Mouse (Mus musculus): ENCODE measurements around the gene Spag7. TPM values are rescaled to one million over a fixed set of nuclear protein-coding genes. Genes with fewer than 3 reads are reported as not detected.
A peak's percentile ranks its signal among the peaks of the same experiment; 100 is the strongest.

The Spag7 gene
- polyA plus RNA-seq, 1 experiment from 2014 or later: 156 TPM

GRCm38 (mm10) chr11:70630129-70630528 is 39.1 kb downstream of the Spag7 start:
- no peak for ATAC-seq (ENCODE audit: low FRiP score, low read depth)
- WGBS: 69% methylated on average over 7 of the region's 7 CpGs

GRCm38 (mm10) chr11:70629557-70629956 is 39.7 kb downstream of the Spag7 start:
- Histone ChIP-seq H3K27ac (replicated peaks) (no peak overlapping the region), H3K4me3 (no peak overlapping the region), H3K36me3 (no peaks in the 10 kb centered on the region), H3K4me2 (replicated peaks) (no peak overlapping the region), H3K9me3 (no peaks in the 10 kb centered on the region), H3K4me1 (no peaks in the 10 kb centered on the region), H3K27me3 (no peaks in the 10 kb centered on the region; the same call in 1 of the 2 replicates), H3K9ac (replicated peaks) (no peak overlapping the region)
- 60% methylated on average over 5 of the region's 5 CpGs for WGBS
- ATAC-seq (ENCODE audit: low FRiP score, low read depth): no peak

More at GRCm38 (mm10) chr11:70630129-70630528, 39.1 kb downstream of the Spag7 start:
- Histone ChIP-seq H3K9me3 (no peaks in the 10 kb centered on the region), H3K4me3 (no peak overlapping the region), H3K36me3 (no peaks in the 10 kb centered on the region), H3K9ac (replicated peaks) (no peak overlapping the region), H3K4me1 (no peaks in the 10 kb centered on the region), H3K27ac (replicated peaks) (no peak overlapping the region), H3K4me2 (replicated peaks) (no peak overlapping the region), H3K27me3 (no peaks in the 10 kb centered on the region; the same call in 1 of the 2 replicates)

DNA sequence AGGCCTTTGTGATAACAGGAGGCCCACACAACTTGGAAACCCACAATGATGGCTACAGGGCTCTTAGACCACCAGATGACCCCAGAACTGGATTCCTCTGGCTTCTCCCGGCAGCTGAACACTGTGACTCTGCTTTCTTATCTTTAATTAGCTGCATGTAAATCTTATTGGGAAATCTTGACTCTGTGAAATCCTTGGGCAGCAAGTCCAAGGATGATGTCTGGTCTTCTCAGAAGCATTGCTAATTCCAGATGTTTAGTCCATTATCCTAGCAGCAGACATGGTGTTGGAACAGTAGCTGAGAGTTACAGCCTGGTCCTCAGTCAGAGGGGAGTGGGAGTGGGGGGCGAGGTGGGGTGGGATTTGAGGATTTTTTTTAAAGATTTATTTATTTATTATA is 40.8 kb downstream of the Spag7 start:
- Histone ChIP-seq H3K27me3 (peaks cover 4% of the 10 kb centered on the region; the same call in 1 of the 2 replicates), H3K4me3 (no peak overlapping the region), H3K36me3 (no peaks in the 10 kb centered on the region), H3K9ac (replicated peaks) (no peak overlapping the region), H3K27ac (replicated peaks) (no peak overlapping the region), H3K4me2 (replicated peaks) (no peak overlapping the region), H3K9me3 (no peaks in the 10 kb centered on the region), H3K4me1 (no peaks in the 10 kb centered on the region)
- WGBS: 82% methylated on average over 2 of the region's 2 CpGs
- ATAC-seq (ENCODE audit: low FRiP score, low read depth): no peak

- no peaks in the 10 kb centered on the region for H3K4me1 ChIP-seq
- H3K4me2 ChIP-seq (replicated peaks): no peak overlapping the region
- H3K27me3 ChIP-seq: peaks cover 4% of the 10 kb centered on the region; the same call in 1 of the 2 replicates
- no peak overlapping the region for H3K4me3 ChIP-seq
- ATAC-seq (ENCODE audit: low FRiP score, low read depth): no peak
- no peaks in the 10 kb centered on the region for H3K36me3 ChIP-seq
- no peak overlapping the region for H3K27ac ChIP-seq (replicated peaks)
- H3K9me3 ChIP-seq: no peaks in the 10 kb centered on the region
- H3K9ac ChIP-seq (replicated peaks): no peak overlapping the region
- 70% methylated on average over 4 of the region's 4 CpGs for WGBS
Measured at GRCm38 (mm10) chr11:70626877-70627276, 42.3 kb downstream of the Spag7 start.

- Histone ChIP-seq H3K27ac (replicated peaks) (no peak overlapping the region), H3K4me3 (no peak overlapping the region), H3K9ac (replicated peaks) (no peak overlapping the region), H3K9me3 (no peaks in the 10 kb centered on the region), H3K4me2 (replicated peaks) (no peak overlapping the region), H3K27me3 (peaks cover 4% of the 10 kb centered on the region; the same call in 1 of the 2 replicates), H3K4me1 (no peaks in the 10 kb centered on the region), H3K36me3 (no peaks in the 10 kb centered on the region)
- WGBS: 55% methylated on average over 4 of the region's 4 CpGs
- ATAC-seq (ENCODE audit: low FRiP score, low read depth): no peak
Measured at GRCm38 (mm10) chr11:70625473-70625872, 43.7 kb downstream of the Spag7 start.

- H3K27me3 ChIP-seq: peaks cover 4% of the 10 kb centered on the region; the same call in 1 of the 2 replicates
- no peak overlapping the region for H3K9ac ChIP-seq (replicated peaks)
- no peaks in the 10 kb centered on the region for H3K9me3 ChIP-seq
- H3K4me3 ChIP-seq: no peak overlapping the region
- 87% methylated on average over 10 of the region's 10 CpGs for WGBS
- H3K4me1 ChIP-seq: no peaks in the 10 kb centered on the region
- H3K4me2 ChIP-seq (replicated peaks): no peak overlapping the region
- ATAC-seq (ENCODE audit: low FRiP score, low read depth): no peak
- no peak overlapping the region for H3K27ac ChIP-seq (replicated peaks)
- no peaks in the 10 kb centered on the region for H3K36me3 ChIP-seq
Measured at GRCm38 (mm10) chr11:70623053-70623742, 46.0 kb downstream of the Spag7 start.

DNA sequence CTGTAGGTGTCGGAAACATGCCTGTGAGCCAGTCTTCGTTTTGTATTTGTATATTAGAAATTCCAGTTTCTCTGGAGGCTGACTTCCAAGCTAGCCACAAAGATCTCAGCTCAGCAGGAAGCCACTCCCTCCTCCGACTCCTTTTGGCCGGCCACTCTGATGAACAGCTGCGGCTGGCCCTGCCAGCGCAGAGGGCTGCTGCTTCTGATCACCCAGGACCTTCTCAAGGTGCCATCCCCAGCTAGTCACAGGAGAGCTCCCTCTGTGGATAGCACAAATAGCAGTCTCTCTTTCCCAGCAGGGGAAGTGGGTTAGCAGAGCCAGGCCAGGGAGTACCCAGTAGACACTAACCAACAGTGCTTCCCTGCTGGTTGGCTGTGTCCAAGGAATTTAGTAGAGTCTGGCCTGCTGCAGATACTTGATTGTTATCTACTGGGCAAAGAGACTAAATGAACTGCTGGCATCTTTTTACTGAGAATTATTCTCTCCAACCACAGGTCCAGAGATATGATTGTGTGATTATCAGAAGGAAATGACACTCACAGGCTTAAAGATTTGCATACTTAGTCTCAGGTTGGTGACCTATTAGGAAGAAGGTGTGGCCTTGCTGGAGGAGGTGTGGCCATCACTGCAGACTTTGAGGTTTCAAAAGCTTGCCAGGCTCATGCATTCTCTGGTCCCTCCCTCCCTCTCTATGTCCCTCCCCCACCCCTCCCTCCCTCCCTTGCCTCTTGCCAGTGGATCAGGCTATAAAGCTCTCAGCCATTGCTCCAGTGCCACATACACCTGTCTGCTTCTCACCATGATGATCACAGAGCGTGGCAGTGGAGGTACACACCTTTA is 47.0 kb downstream of the Spag7 start:
- no peak for ATAC-seq (ENCODE audit: low FRiP score, low read depth)
- Histone ChIP-seq H3K4me1 (no peaks in the 10 kb centered on the region), H3K4me2 (replicated peaks) (no peak overlapping the region), H3K27me3 (peaks cover 4% of the 10 kb centered on the region; the same call in 1 of the 2 replicates), H3K9ac (replicated peaks) (no peak overlapping the region), H3K27ac (replicated peaks) (no peak overlapping the region), H3K36me3 (no peaks in the 10 kb centered on the region), H3K9me3 (no peaks in the 10 kb centered on the region), H3K4me3 (no peak overlapping the region)
- WGBS: 47% methylated on average over 7 of the region's 7 CpGs

DNA sequence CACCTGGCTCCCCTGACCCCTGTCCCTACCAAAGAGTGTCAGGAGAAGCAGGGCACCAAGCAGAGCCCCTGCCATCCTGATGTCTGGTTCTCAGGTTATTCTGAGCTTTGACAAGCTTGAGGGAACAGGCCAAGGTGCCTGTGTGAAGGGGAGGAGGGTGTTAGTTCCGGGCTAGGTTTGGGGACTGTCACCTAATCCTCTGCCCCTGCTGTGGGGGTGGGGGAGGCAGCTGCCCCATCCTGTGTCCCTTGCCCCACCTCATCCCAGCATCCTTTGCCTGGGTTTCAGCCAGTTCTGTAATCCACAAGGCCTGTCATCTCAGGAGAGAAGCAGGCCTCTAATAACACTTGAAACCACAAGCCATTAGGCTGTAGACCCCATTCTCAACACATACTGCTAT is 50.1 kb downstream of the Spag7 start, which contains the start of gene Chrne:
TSS of gene Chrne (minus strand) at position 116 of the 400 bp plus-strand sequence.
- no peak within 1 kb of the TSS for H3K4me2 ChIP-seq (replicated peaks)
- H3K9me3 ChIP-seq: no peaks in the 10 kb centered on the region
- no peak for ATAC-seq (ENCODE audit: low FRiP score, low read depth)
- no peak within 1 kb of the TSS for H3K9ac ChIP-seq (replicated peaks)
- no peak within 1 kb of the TSS for H3K4me3 ChIP-seq
- H3K4me1 ChIP-seq: peaks cover 13% of the 10 kb centered on the region
- peaks cover 20% of the 10 kb centered on the region for H3K27me3 ChIP-seq
- H3K36me3 ChIP-seq: no peaks in the 10 kb centered on the region
- no peak within 1 kb of the TSS for H3K27ac ChIP-seq (replicated peaks)
- 47% methylated on average over 1 of the region's 1 CpGs for WGBS

DNA sequence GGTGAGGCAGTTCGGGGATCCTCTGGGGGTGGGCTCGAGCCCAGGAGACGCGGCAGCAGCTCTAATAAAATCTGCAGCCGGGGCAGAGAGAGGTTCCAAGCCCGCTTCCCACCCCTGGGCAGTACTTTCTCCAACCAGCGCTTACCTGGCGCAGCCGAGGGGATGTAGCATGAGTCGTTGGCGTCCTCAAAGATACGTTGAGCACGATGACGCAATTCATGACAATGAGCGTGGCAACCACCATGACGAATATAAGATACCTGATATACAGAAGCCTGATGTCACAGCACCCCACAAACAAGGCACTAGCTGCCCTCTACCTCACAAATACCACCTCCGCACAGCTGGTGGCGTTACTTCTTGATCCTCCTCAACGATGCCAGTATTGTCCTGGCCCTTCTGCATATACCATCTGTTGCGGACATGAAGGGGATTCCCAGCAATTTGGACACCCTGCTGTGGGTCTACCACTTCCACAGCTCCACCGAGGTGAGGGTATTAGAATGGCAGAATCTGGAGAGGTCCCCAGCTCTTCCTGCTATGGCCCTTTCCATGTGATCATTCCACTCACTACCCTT is 53.6 kb downstream of the Spag7 start, which contains the start of gene 4930544D05Rik:
TSS of gene 4930544D05Rik (plus strand) at position 333 of the 578 bp plus-strand sequence.
- peaks cover 13% of the 10 kb centered on the region for H3K4me1 ChIP-seq
- H3K36me3 ChIP-seq: peaks cover 29% of the 10 kb centered on the region
- peaks cover 16% of the 10 kb centered on the region for H3K27me3 ChIP-seq
- peak within 1 kb of the TSS; percentile 53 for H3K4me2 ChIP-seq (replicated peaks)
- no peak for ATAC-seq (ENCODE audit: low FRiP score, low read depth)
- 10% methylated on average over 21 of the region's 21 CpGs for WGBS
- H3K27ac ChIP-seq (replicated peaks): no peak within 1 kb of the TSS
- peak within 1 kb of the TSS; percentile 29 for H3K4me3 ChIP-seq
- H3K9ac ChIP-seq (replicated peaks): peak within 1 kb of the TSS; percentile 43; the same call in 1 of the 2 replicates
- H3K9me3 ChIP-seq: no peaks in the 10 kb centered on the region

DNA sequence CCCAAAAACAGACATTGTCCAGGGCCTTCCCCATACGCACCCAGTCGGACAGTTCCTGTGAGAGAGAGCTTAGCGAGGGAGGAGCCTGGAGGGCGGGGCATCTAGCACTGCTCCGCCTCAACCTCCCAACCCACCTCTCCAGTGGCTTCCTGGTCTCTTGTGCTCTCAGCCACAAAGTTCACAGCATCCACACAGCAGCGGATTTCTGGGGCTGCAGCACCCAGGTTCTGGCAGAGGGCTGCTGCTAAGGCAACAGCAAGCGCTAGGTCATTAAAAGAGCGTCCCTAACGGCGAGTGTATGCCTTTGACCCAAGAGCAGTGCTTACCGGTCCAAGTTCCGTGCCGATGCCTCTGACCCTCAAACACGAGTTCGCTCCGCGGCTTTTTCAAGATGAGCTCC is 54.1 kb downstream of the Spag7 start:
- Histone ChIP-seq H3K27me3 (peaks cover 16% of the 10 kb centered on the region), H3K4me1 (peaks cover 13% of the 10 kb centered on the region), H3K4me2 (replicated peaks) (peak overlapping the region; percentile 53), H3K36me3 (peaks cover 34% of the 10 kb centered on the region), H3K4me3 (peak overlapping the region; percentile 29), H3K27ac (replicated peaks) (no peak overlapping the region), H3K9me3 (no peaks in the 10 kb centered on the region), H3K9ac (replicated peaks) (peak overlapping the region; percentile 43; the same call in 1 of the 2 replicates)
- WGBS: under 1% methylated on average over 17 of the region's 17 CpGs
- ATAC-seq (ENCODE audit: low FRiP score, low read depth): no peak

Measured in midbrain, embryonic 12.5 days (tissue).